Mouse (Mus musculus): ENCODE results near the gene Rapgefl1. TPM values are rescaled to one million over a fixed set of nuclear protein-coding genes. Genes with fewer than 3 reads are reported as not detected.
A peak's percentile ranks its signal among the peaks of the same experiment; 100 is the strongest.

Rapgefl1 gene
- total RNA-seq (2014; rRNA removed; ENCODE audit: low replicate concordance), result 0.77 and 0.80 TPM in 2 replicates
- 0.41 and 0.55 TPM in 2 replicates for polyA plus RNA-seq (2015; fragmentation: Nextera tagmentation; extraction: Ambion mirVana)

GRCm38 (mm10) chr11:98836651-98837141 lies at the start of gene Rapgefl1:
Gene Rapgefl1 (plus strand): TSS chr11:98836785.
- peak; percentile 92 for ATAC-seq (ENCODE audit: insufficient read depth, low read depth)
- Histone ChIP-seq H3K9me3 (replicated peaks; ENCODE audit: control insufficient read depth, low read length) (no peaks in the 10 kb centered on the region), H3K4me1 (ENCODE audit: control insufficient read depth, insufficient read depth) (peaks cover 11% of the 10 kb centered on the region; the same call in 1 of the 2 replicates), H3K36me3 (replicated peaks; ENCODE audit: control insufficient read depth, insufficient read depth, low read length) (peaks cover 18% of the 10 kb centered on the region), H3K27ac (ENCODE audit: low read depth) (no peak within 1 kb of the TSS), H3K9ac (replicated peaks; ENCODE audit: low read depth, low read length) (peak within 1 kb of the TSS; percentile 62), H3K27me3 (ENCODE audit: control insufficient read depth, insufficient read depth, low read length) (peaks cover 8% of the 10 kb centered on the region; the same call in 1 of the 2 replicates), H3K4me2 (ENCODE audit: low read depth, low read length) (peak within 1 kb of the TSS; percentile 99), H3K4me3 (ENCODE audit: low read depth, low read length) (peak within 1 kb of the TSS; percentile 72)
- DNase-seq (ENCODE audit: low spot score), result peak; percentile 62
- WGBS, result under 1% methylated on average over 28 of the region's 48 CpGs
- TF ChIP-seq EP300 (IDR thresholded peaks at IDR 0.05; ENCODE audit: low read depth) (no peak), CTCF (IDR thresholded peaks at IDR 0.05; ENCODE audit: low read depth) (no peak)

- H3K9ac ChIP-seq (replicated peaks; ENCODE audit: low read depth, low read length), result 0 out of 2 replicates have a peak overlapping the region, but pooled peaks have one; percentile 2
- DNase-seq (ENCODE audit: low spot score) (no peak), ATAC-seq (ENCODE audit: insufficient read depth, low read depth) (peak; percentile 21)
- H3K4me2 ChIP-seq (ENCODE audit: low read depth, low read length), result peak overlapping the region; percentile 59; the same call in 1 of the 2 replicates
- TF ChIP-seq EP300 (IDR thresholded peaks at IDR 0.05; ENCODE audit: low read depth) (peak; percentile 22; the same call in 1 of the 2 replicates), CTCF (IDR thresholded peaks at IDR 0.05; ENCODE audit: low read depth) (peak; percentile 22)
- peak overlapping the region; percentile 99 for H3K27ac ChIP-seq (ENCODE audit: low read depth)
- H3K4me1 ChIP-seq (ENCODE audit: control insufficient read depth, insufficient read depth), result peaks cover 51% of the 10 kb centered on the region
- H3K27me3 ChIP-seq (ENCODE audit: control insufficient read depth, insufficient read depth, low read length), result no peaks in the 10 kb centered on the region
- H3K36me3 ChIP-seq (replicated peaks; ENCODE audit: control insufficient read depth, insufficient read depth, low read length), result no peaks in the 10 kb centered on the region
- WGBS, result 13% methylated on average over 7 of the region's 7 CpGs
- no peak overlapping the region for H3K4me3 ChIP-seq (ENCODE audit: low read depth, low read length)
- no peaks in the 10 kb centered on the region for H3K9me3 ChIP-seq (replicated peaks; ENCODE audit: control insufficient read depth, low read length)
Observed at GRCm38 (mm10) chr11:98787229-98787628, 49.4 kb upstream of the Rapgefl1 start.

GRCm38 (mm10) chr11:98787691-98788090 lies 48.9 kb upstream of the Rapgefl1 start:
- peaks cover 46% of the 10 kb centered on the region for H3K4me1 ChIP-seq (ENCODE audit: control insufficient read depth, insufficient read depth)
- H3K27me3 ChIP-seq (ENCODE audit: control insufficient read depth, insufficient read depth, low read length), result no peaks in the 10 kb centered on the region
- peak overlapping the region; percentile 99 for H3K27ac ChIP-seq (ENCODE audit: low read depth)
- peak; percentile 57 for TF ChIP-seq CTCF (IDR thresholded peaks at IDR 0.05; ENCODE audit: low read depth)
- TF ChIP-seq EP300 (IDR thresholded peaks at IDR 0.05; ENCODE audit: low read depth), result no peak
- peak overlapping the region; percentile 59; the same call in 1 of the 2 replicates for H3K4me2 ChIP-seq (ENCODE audit: low read depth, low read length)
- no peak overlapping the region for H3K9ac ChIP-seq (replicated peaks; ENCODE audit: low read depth, low read length)
- WGBS, result 68% methylated on average over 1 of the region's 1 CpGs
- no peaks in the 10 kb centered on the region for H3K36me3 ChIP-seq (replicated peaks; ENCODE audit: control insufficient read depth, insufficient read depth, low read length)
- H3K4me3 ChIP-seq (ENCODE audit: low read depth, low read length), result no peak overlapping the region
- no peaks in the 10 kb centered on the region for H3K9me3 ChIP-seq (replicated peaks; ENCODE audit: control insufficient read depth, low read length)
- ATAC-seq (ENCODE audit: insufficient read depth, low read depth) (no peak), DNase-seq (ENCODE audit: low spot score) (no peak)

GRCm38 (mm10) chr11:98788139-98788538 lies 48.4 kb upstream of the Rapgefl1 start:
- no peak overlapping the region for H3K9ac ChIP-seq (replicated peaks; ENCODE audit: low read depth, low read length)
- H3K27me3 ChIP-seq (ENCODE audit: control insufficient read depth, insufficient read depth, low read length), result no peaks in the 10 kb centered on the region
- H3K27ac ChIP-seq (ENCODE audit: low read depth), result peak overlapping the region; percentile 99
- H3K9me3 ChIP-seq (replicated peaks; ENCODE audit: control insufficient read depth, low read length), result no peaks in the 10 kb centered on the region
- H3K4me1 ChIP-seq (ENCODE audit: control insufficient read depth, insufficient read depth), result peaks cover 42% of the 10 kb centered on the region
- ATAC-seq (ENCODE audit: insufficient read depth, low read depth), result no peak
- WGBS, result 88% methylated on average over 5 of the region's 5 CpGs
- DNase-seq (ENCODE audit: low spot score), result no peak
- no peak for TF ChIP-seq EP300 (IDR thresholded peaks at IDR 0.05; ENCODE audit: low read depth)
- TF ChIP-seq CTCF (IDR thresholded peaks at IDR 0.05; ENCODE audit: low read depth), result no peak
- no peak overlapping the region for H3K4me3 ChIP-seq (ENCODE audit: low read depth, low read length)
- 0 out of 2 replicates have a peak overlapping the region, but pooled peaks have one; percentile 97 for H3K4me2 ChIP-seq (ENCODE audit: low read depth, low read length)
- H3K36me3 ChIP-seq (replicated peaks; ENCODE audit: control insufficient read depth, insufficient read depth, low read length), result no peaks in the 10 kb centered on the region

GRCm38 (mm10) chr11:98788550-98789218 lies 47.9 kb upstream of the Rapgefl1 start:
- H3K27me3 ChIP-seq (ENCODE audit: control insufficient read depth, insufficient read depth, low read length), result no peaks in the 10 kb centered on the region
- peak; percentile 88 for TF ChIP-seq CTCF (IDR thresholded peaks at IDR 0.05; ENCODE audit: low read depth)
- TF ChIP-seq EP300 (IDR thresholded peaks at IDR 0.05; ENCODE audit: low read depth), result peak; percentile 89
- no peaks in the 10 kb centered on the region for H3K9me3 ChIP-seq (replicated peaks; ENCODE audit: control insufficient read depth, low read length)
- 5% methylated on average over 17 of the region's 18 CpGs for WGBS
- peak overlapping the region; percentile 97 for H3K4me2 ChIP-seq (ENCODE audit: low read depth, low read length)
- H3K27ac ChIP-seq (ENCODE audit: low read depth), result peak overlapping the region; percentile 99
- peak overlapping the region; percentile 59 for H3K4me3 ChIP-seq (ENCODE audit: low read depth, low read length)
- H3K4me1 ChIP-seq (ENCODE audit: control insufficient read depth, insufficient read depth), result peaks cover 43% of the 10 kb centered on the region
- DNase-seq (ENCODE audit: low spot score) (peak; percentile 99), ATAC-seq (ENCODE audit: insufficient read depth, low read depth) (peak; percentile 62)
- no peaks in the 10 kb centered on the region for H3K36me3 ChIP-seq (replicated peaks; ENCODE audit: control insufficient read depth, insufficient read depth, low read length)
- peak overlapping the region; percentile 35; the same call in 1 of the 2 replicates for H3K9ac ChIP-seq (replicated peaks; ENCODE audit: low read depth, low read length)
